Mouse (Mus musculus) liver (tissue): ENCODE results near the gene Aox3.

Experiments used
- DNase-seq: peaks from one replicate; pipeline ENCODE4 v3.0.0-alpha.2; 2020; ENCODE audit warnings: mixed read lengths

Aox3 gene

DNA sequence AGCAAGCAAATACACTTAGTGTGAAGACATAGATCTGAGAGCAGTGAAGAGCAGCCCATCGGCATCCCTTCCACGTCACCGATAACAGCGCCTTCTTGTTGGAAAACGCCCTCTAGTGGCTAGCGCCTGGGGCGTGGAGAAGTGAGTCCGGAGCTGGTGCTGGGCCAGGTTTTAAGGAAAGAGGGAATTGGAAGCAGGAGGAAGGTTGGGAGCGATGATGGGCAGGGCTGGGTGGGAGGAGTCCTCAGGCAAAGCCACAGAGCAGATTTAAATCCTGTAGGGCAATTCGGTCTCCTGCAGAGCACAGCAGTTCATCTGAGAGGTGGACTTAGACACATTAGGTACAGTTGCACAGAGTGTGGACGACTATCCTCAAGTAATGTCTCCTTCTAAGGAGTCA is at the start of gene Aox3:
TSS of gene Aox3 (plus strand) at position 251 of the 400 bp plus-strand sequence.
- DNase-seq, result peak; percentile 61

DNA sequence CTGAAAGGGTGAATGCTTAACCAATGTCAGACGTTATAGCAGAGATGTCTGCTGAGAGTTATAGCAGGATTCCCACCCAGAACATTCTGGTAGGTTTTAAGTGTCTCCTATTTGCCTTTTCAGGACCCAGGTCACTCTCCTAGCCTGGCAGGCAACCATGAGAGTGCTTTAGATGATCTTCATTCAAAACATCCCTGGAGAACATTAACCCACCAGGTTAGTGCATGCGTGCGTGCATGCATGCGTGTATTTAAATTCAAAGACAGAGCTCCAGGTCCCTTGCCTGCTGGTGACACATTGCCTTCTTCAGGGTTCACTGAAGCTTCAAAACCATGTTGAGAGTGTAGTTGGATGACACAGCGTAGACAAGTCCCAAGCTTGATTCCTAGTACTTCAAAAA is 47.8 kb upstream of the Aox3 start:
- DNase-seq, result no peak

DNA sequence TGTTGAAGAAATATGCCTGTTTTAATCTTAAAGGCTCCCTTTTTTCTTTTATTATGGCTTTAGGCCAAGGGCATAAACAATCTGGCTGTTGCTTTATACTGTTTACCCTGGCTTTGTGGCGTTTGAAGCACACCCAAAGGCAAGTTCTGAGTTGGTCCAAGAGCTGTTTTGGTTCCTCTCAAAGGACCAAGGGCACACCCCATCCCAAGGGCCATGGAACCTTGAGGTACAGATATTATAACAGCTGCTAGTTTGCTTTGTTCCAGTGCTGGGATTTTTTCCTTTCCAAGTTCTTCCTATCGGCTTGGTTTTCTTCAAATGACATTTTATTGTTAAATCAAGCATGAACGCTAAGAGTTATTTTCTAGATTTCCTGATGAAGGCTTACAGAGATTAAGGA is 47.3 kb upstream of the Aox3 start:
- DNase-seq, result no peak

- no peak for DNase-seq
Measured at GRCm38 (mm10) chr1:58069181-58069580, 43.7 kb upstream of the Aox3 start.

DNA sequence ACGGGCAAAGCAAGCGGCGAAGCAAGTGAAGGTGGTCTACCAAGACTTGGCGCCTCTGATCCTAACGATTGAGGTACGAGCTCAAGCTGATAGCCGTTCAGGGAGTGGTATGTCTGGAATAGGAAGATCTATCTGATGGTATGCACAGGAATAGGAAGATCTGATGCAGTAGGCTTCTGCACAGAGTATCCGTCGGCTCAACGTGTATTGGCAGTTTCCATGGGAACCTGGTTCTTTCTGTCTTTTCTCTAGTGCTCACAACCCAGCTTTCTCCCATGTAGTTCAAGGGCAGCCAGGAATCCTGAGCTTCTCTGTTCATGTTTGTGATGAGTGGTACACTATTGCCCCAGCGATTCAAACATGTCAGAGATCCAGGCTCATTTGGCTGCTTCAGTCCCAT is 42.8 kb upstream of the Aox3 start:
- DNase-seq, result no peak

GRCm38 (mm10) chr1:58071006-58071405 is 41.9 kb upstream of the Aox3 start:
- DNase-seq, result no peak

- DNase-seq, result no peak
Measured at GRCm38 (mm10) chr1:58071509-58071908, 41.4 kb upstream of the Aox3 start.

DNA sequence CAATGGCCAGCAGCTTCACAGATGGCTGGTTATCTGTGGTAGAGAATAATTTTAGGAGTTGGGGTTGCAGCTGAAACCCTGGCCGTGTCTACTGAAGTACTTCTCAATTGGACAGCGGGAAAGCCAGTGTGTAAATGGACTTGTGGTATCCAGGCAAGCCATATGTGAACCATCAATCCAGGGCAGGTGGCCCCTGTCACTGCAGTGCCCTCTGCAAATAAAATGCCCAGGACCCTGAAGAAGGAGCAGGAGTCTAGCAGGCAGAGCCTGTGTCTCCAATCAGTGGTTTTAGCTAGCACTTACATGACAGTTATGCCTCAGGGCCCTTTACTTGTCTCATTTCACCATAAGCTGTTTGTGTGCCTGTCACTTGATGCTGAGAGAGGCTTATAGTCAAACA is 40.5 kb upstream of the Aox3 start:
- DNase-seq, result no peak

GRCm38 (mm10) chr1:58072991-58073730 is 39.8 kb upstream of the Aox3 start:
- DNase-seq, result no peak

DNA sequence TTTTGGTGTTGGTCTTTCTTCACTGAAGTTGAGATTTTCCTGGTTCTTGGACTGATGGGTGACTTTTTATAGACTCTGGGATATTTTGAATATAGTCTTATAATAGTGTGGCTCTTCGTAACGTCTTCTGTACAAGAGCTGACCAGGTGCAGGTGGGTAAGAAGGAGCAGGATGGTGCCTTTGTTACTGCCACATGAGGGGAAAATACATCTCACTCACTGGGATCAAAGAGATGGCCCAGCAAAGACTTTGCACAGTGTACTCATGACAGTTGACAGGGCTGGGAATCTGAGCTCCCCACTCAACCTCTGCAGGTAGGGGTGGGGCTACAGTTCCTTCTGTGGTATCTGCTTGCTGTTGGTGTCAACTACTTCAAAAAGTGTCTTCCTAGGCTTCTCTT is 38.7 kb upstream of the Aox3 start:
- DNase-seq, result no peak

DNA sequence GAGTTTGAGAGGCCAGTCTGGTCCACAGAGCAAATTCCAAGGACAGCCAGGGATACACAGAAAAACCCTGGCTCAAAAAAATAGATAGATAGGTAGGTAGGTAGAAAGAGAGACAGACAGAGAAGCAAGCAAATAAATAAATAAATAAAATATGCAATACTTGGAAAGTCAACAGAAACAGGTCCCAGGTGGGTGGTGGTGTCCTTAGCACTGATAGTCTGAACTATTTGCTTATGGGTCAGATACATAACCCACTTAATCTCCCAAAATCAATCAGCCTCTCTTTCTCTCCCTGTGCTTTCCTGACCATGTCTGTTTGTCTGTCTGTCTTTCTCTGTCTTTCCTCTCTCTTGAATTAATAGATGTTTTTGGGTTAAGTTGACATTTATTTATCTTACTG is 35.0 kb upstream of the Aox3 start:
- no peak for DNase-seq

- DNase-seq, result no peak
Measured at GRCm38 (mm10) chr1:58078390-58078789, 34.5 kb upstream of the Aox3 start.

DNA sequence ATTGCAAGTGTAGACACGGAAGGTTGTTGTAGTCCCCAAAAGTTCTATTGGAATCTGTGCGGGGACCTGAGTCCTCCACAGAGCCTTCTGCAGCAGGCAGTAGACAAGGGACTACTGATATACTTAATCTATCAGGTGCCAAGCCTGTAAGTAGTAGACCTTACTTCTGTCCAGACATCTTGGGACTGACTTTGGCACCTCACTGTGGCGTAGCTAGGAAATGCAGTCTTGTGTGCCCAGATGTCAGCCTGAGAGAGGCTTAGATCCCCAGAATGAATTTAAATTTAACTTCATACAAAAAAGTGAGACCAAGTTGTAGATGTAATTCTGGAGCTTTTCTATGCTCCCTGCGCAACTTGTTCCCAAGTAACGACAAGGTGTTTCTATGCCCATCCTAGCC is 33.2 kb upstream of the Aox3 start:
- DNase-seq, result no peak

DNA sequence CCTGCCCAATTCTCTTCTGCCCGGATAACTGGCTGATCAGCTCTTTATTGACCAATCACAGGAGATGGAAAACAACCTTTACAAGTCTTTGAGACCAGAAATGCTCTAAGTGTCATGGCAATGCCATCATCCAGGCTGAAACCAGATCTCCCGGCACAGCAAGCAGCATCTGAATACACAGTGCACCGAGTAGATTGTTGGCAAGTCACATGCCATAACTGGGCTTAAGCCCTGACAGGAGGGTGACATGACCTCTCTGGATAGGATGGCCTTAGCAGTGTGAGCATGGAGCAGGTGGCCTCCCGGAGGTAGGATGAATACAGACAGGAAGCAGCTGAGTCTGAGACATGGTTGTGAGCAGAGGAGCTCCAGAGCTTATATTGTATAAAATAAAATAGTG is 32.5 kb upstream of the Aox3 start:
- DNase-seq, result no peak

DNA sequence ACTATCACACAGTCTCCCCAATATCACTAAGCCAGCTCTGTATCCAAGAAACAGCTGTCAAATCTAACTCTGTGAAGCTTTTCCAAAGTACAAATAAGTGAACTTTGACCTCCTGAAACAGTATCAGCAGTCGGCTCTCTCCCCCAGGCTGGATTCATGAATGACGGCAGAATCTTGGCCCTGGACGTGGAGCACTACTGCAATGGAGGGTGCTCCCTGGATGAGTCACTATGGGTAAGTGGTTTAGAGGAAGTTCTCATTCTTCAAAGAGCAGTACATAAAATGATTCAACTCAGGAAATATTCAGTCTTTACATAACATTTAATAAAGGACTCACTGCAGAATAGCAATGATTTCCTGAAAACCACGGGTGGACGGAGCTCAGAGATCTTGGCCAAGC is 31.6 kb upstream of the Aox3 start:
- DNase-seq, result no peak

- no peak for DNase-seq
Measured at GRCm38 (mm10) chr1:58089316-58089715, 23.6 kb upstream of the Aox3 start.

DNA sequence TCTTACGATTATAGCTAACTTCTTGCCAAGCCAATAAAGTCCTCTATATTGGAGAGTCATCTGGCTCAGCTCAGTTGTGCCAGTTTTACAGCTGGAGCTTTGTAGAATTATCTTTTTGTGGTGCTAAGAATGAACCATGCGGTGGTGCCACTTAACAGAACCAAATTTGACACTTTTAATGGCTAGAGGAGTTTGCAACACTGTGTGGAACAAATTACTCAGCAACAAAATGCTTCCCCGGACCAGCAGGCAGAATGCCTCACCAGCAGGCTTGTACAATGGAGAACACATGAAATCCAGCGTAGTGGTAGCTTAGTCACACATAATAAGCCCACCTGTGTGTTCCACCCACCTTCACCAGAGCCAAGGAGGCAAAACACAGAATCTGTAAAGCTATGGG is 22.7 kb upstream of the Aox3 start:
- no peak for DNase-seq

DNA sequence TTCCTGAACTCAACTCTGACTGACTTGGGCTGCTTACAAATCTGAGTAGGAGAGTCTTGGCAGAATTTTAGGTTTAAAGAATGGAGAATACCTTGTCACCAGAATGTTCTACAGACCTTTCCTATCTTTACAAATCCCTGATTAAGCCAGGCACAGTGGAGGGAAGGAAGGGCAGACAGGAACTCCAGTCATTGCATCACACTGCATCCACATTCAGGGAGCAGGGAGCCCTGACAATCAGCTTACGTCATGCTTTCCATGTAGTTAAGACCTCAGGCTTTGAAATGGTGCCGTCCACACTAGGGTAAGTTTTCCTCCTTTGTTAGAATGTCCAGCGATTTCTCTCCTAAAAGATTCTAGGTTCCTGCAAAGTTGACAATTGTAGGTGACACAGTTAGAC is 21.7 kb upstream of the Aox3 start:
- DNase-seq, result no peak

DNA sequence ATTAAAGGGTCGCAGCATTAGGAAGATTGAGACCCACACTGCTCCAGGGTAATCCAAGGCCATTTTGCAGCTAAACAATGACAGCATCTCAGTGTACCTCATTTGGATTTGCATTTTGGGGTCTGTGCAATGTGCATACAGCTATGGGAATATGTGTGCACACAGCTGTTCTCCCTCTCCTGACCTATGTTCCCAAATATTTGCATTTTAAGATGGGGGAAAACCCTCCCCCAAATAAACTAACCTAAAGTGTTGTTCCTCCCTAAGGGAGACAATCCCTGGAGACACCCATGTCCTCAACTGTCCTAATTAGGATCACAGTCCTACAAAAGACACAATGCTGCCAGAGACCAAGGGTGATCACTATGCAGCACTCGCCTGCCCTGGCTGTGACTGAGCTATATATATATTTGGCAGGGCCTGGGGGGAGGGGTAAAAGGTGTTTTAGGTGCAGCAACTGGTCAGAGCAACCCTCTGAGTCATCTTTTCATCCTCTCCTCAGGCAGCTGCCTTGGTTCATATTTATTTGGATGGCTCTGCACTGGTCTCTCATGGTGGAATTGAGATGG is 20.9 kb upstream of the Aox3 start:
- DNase-seq, result no peak

GRCm38 (mm10) chr1:58097338-58097737 is 15.6 kb upstream of the Aox3 start:
- no peak for DNase-seq

GRCm38 (mm10) chr1:58099119-58099518 is 13.8 kb upstream of the Aox3 start:
- no peak for DNase-seq

DNA sequence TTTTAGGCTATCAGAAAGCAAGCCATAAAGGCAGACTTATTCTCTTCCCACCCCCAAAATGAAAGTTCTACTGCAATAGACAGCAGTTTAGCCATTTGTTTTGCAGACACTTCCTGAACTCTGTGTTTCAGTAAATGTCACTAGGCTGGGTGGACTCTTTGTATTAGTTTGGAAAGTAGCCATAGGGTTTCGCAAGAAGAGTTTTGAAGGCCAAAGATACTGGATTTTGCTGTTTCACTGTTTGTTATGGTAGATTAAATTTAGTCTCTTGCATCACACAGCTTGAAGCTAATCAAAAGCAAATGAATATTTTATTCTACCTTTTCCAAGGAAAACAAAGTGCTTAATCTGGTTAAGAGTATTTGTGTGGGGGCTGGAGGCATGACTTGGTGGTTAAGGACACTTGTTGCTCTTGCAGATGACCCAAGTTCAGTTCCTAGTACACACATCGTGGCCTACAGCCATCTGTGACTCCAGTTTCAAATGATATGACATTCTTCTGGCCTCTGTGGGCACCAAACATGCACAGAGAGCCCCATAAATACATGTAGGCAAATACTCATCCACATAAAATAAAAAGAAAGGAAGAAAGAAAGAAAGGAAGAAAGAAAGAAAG is 11.3 kb upstream of the Aox3 start:
- no peak for DNase-seq

DNA sequence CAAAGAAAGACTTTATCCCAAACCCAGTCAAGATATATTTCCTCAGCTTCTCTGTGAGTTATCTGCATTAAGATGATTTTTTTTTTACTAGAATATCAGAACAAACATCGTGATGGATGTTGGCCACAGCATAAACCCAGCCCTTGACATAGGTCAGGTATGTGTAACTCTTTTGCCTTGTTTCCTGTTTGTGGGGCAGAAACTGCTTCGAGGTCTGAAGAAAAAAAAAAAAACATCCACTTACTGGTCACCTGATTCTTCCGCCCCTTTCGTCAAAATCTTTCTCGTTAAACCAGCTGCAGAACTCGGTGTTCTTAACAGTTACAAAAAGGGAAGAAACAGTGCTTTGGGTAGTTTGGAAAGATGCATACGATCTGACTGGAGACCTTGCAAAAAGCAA is 10.4 kb upstream of the Aox3 start:
- DNase-seq, result no peak

- DNase-seq, result no peak
Measured at GRCm38 (mm10) chr1:58105685-58106084, 7.2 kb upstream of the Aox3 start.

GRCm38 (mm10) chr1:58107066-58107465 is 5.9 kb upstream of the Aox3 start:
- no peak for DNase-seq
